Mouse (Mus musculus) heart, embryonic 14.5 days (tissue): ENCODE data around the gene 7530416G11Rik. TPM values are rescaled to one million over a fixed set of nuclear protein-coding genes. Genes with fewer than 3 reads are reported as not detected.

Experiments
- ATAC-seq: fragments of 200-750 bp; cut with Nextera tagmentation; 2 replicates; pipeline ENCODE4 v1.8.0; 2017; ENCODE audit warnings: low read depth, moderate TSS enrichment; ENCODE audit not compliant: insufficient number of reproducible peaks, insufficient read depth, low FRiP score
- H3K27ac ChIP-seq, 2 experiments: fragments of 200-500 bp in 1 of 2; fragments of 300-500 bp in 1 of 2; sonication (generic) in 1 of 2; replicated peaks in 1 of 2; 2 replicates each; pipeline ENCODE4 v1.5.1; 2012 to 2014; ENCODE audit warnings: low read depth in 2 of 2, low read length in 2 of 2, control low read depth in 1 of 2, mild to moderate bottlenecking in 1 of 2, mixed read lengths in 1 of 2; ENCODE audit not compliant: control insufficient read depth in 1 of 2, insufficient read depth in 1 of 2
- H3K27me3 ChIP-seq: fragments of 300-500 bp; sonication (generic); 2 replicates; pipeline ENCODE4 v1.6.1; 2014; ENCODE audit warnings: mild to moderate bottlenecking, low read length, control low read depth; ENCODE audit not compliant: control insufficient read depth, insufficient read depth
- H3K36me3 ChIP-seq: fragments of 300-500 bp; sonication (generic); 2 replicates; pipeline ENCODE4 v1.6.1; 2014; ENCODE audit warnings: mild to moderate bottlenecking, control low read depth, low read length, mixed read lengths; ENCODE audit not compliant: control insufficient read depth, insufficient read depth
- H3K4me1 ChIP-seq, 2 experiments: fragments of 200-500 bp in 1 of 2; fragments of 300-500 bp in 1 of 2; sonication (generic) in 1 of 2; 2 replicates each; pipeline ENCODE4 v1.6.1; 2012 to 2014; ENCODE audit warnings: low read length in 2 of 2, control low read depth in 1 of 2, mixed read lengths in 1 of 2; ENCODE audit not compliant: control insufficient read depth in 2 of 2, insufficient read depth in 2 of 2
- H3K4me2 ChIP-seq: fragments of 300-500 bp; sonication (generic); 2 replicates; pipeline ENCODE4 v1.6.1; 2014; ENCODE audit warnings: mild to moderate bottlenecking, low read length
- H3K4me3 ChIP-seq, 2 experiments: fragments of 200-500 bp in 1 of 2; fragments of 300-500 bp in 1 of 2; sonication (generic) in 1 of 2; 2 replicates each; pipeline ENCODE4 v1.5.1; 2012 to 2014; ENCODE audit warnings: low read length in 2 of 2, mild to moderate bottlenecking in 2 of 2, control low read depth in 1 of 2, low read depth in 1 of 2, moderate library complexity in 1 of 2; ENCODE audit not compliant: control insufficient read depth in 1 of 2, insufficient read depth in 1 of 2
- H3K9ac ChIP-seq: fragments of 300-500 bp; sonication (generic); 2 replicates; pipeline ENCODE4 v1.6.1; 2014; ENCODE audit warnings: mild to moderate bottlenecking, low read length
- H3K9me3 ChIP-seq: fragments of 300-500 bp; sonication (generic); 2 replicates; pipeline ENCODE4 v1.6.1; 2016; ENCODE audit warnings: low read length, control low read depth; ENCODE audit not compliant: control insufficient read depth
- WGBS: fragments of 180-500 bp; shearing (Covaris S2); extraction: QIAGEN DNeasy Blood & Tissue Kit; methylation state at CpG from one replicate; pipeline ENCODE4 v1.1.7; 2014; 5-methylcytosine and 5-hydroxymethylcytosine counted together
- polyA plus RNA-seq: library from polyadenylated mRNA; unstranded; fragments of >200 nt; fragmentation: Nextera tagmentation; extraction: Ambion mirVana; gene quantifications from 2 replicates; pipeline ENCODE4 v1.2.1, GENCODE M21; 2014

Gene 7530416G11Rik
- not detected in 2 replicates for polyA plus RNA-seq

DNA sequence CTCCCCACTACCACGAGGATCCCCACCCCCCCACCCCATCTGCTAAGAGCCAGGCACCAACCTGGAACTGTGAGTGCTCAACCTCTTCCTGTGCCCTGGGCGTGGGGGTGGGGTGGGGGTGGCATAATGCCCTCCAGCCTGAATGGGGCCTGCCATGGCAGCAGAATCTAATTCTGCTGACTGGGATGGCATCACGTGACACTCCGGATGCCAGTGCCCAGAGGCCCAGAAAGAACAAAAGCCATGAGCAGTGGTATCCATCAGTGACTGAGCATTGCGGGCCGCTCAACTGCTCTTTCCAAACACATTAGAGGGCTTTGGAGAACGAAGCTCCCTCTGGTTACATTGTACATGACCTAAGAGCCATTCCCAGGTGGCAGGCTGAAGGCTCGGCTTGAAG lies at the start of gene 7530416G11Rik:
TSS of gene 7530416G11Rik (minus strand) at position 101 of the 400 bp plus-strand sequence.
- WGBS, result 83% methylated on average over 8 of the region's 8 CpGs
- Histone ChIP-seq H3K27ac (no peak within 1 kb of the TSS), H3K4me3 (no peak within 1 kb of the TSS), H3K27me3 (peaks cover 12% of the 10 kb centered on the region; the same call in 1 of the 2 replicates), H3K9ac (no peak within 1 kb of the TSS), H3K4me1 (peaks cover 3 to 7% of the 10 kb centered on the region in 2 experiments; a peak in 3 of 4 replicates), H3K4me2 (no peak within 1 kb of the TSS), H3K9me3 (no peaks in the 10 kb centered on the region), H3K36me3 (no peaks in the 10 kb centered on the region)
- ATAC-seq, result no peak

DNA sequence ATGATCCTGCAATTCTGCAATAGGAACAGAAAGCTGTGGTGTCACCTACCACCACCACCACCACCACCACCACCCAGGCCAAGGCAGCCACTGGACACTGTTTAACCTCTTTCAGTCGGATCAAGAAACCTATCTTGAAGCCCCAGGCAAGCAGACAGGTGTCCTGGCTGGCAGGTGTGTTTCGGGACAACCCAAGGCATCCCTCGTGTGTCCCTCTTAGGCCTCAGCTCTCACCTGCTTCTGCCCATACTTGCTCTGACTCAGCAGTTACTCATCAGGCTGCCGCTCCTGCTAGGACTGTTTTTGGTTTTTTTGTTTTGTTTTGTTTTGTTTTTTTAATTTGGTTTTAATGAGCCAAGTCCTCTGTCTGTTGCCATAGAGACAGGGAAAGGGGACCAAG lies 43.5 kb upstream of the 7530416G11Rik start:
- Histone ChIP-seq H3K4me3 (no peak overlapping the region), H3K9me3 (no peaks in the 10 kb centered on the region), H3K27ac (no peak overlapping the region), H3K9ac (no peak overlapping the region), H3K36me3 (no peaks in the 10 kb centered on the region), H3K4me2 (no peak overlapping the region), H3K27me3 (0 out of 2 replicates have a peak, but pooled peaks cover 7% of the 10 kb centered on the region), H3K4me1 (peaks cover 2 to 12% of the 10 kb centered on the region in 2 experiments; a peak in 3 of 4 replicates)
- no peak for ATAC-seq
- 82% methylated on average over 4 of the region's 4 CpGs for WGBS

DNA sequence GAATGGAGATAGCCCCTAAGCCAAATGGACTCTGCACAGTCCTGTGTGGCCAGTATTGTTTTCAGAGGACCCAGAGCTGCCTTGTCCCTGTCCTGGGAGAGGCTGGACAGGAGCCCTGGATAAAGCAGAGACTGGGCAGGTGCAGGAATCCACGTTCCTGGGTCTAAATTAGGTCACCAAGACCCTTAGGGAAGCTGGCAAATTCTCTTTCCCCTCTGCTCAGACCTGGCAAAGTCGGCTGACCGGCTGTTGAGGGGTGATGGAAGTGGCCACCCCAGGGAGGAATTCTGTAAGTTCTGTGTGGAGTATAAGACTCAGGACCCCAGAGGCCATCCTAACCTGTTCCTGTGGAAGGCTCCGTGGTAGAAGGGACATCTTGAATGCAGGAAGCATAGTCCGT lies 42.3 kb upstream of the 7530416G11Rik start:
- H3K27me3 ChIP-seq, result 0 out of 2 replicates have a peak, but pooled peaks cover 7% of the 10 kb centered on the region
- no peak for ATAC-seq

DNA sequence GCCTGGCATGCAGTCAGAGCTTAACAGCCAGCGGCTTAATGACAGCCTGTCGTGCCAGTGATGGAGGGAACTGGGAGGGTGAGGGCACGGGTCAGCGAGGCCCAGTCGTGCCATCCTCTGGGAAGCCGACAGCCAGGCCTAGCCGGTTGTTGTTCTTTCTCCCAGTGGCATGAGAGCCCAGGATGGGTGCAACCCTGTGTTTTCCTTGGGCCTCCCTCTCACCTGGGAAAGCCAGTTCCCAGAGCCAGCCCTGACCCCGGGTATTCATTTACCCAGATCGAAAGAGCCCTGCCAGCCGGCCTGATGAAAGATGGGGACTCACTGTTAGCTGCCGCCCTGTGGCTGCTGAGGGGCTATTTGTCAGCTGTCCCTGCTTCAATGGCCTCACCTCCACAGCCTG lies 35.1 kb upstream of the 7530416G11Rik start:
- Histone ChIP-seq H3K9ac (no peak overlapping the region), H3K27me3 (peaks cover 7% of the 10 kb centered on the region; the same call in 1 of the 2 replicates), H3K27ac (no peak overlapping the region), H3K4me3 (no peak overlapping the region), H3K9me3 (no peaks in the 10 kb centered on the region), H3K36me3 (no peaks in the 10 kb centered on the region), H3K4me2 (no peak overlapping the region), H3K4me1 (peaks cover 7 to 11% of the 10 kb centered on the region in 2 experiments; a peak in 3 of 4 replicates)
- no peak for ATAC-seq
- 68% methylated on average over 11 of the region's 11 CpGs for WGBS

More for the DNA sequence above, 42.3 kb upstream of the 7530416G11Rik start:
- H3K9me3 ChIP-seq, result no peaks in the 10 kb centered on the region
- H3K36me3 ChIP-seq, result no peaks in the 10 kb centered on the region
- H3K4me2 ChIP-seq, result no peak overlapping the region
- peaks cover 2 to 12% of the 10 kb centered on the region in 2 experiments; a peak in 3 of 4 replicates for H3K4me1 ChIP-seq
- no peak overlapping the region for H3K4me3 ChIP-seq
- 68% methylated on average over 5 of the region's 5 CpGs for WGBS
- no peak overlapping the region for H3K27ac ChIP-seq
- H3K9ac ChIP-seq, result no peak overlapping the region

DNA sequence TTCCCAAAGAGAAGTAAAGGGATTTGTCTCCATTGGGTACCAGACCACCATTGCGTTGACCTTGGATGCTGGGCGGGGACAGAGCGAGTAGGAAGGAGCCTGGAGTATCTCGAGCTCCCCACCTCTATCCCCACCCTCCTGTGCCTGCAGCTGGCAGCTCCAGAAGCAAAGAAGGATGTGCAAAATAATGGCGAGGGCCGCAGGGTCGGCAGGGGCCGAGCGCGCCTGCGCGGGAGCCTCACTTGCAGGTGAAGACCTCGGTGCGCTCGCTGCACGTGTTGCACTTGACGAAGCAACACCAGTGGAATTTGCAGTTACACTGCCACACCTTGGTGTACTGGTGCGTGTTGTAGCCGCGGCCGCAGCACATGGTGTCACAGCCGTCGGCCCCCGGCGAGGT lies 34.1 kb upstream of the 7530416G11Rik start:
- H3K27me3 ChIP-seq, result peaks cover 6% of the 10 kb centered on the region; the same call in 1 of the 2 replicates
- no peak overlapping the region for H3K4me3 ChIP-seq
- H3K4me1 ChIP-seq, result peaks cover 7 to 8% of the 10 kb centered on the region in 2 experiments; a peak in 3 of 4 replicates
- no peak overlapping the region for H3K4me2 ChIP-seq
- 69% methylated on average over 25 of the region's 25 CpGs for WGBS
- no peaks in the 10 kb centered on the region for H3K9me3 ChIP-seq
- no peak overlapping the region for H3K27ac ChIP-seq
- ATAC-seq, result no peak
- H3K9ac ChIP-seq, result no peak overlapping the region
- H3K36me3 ChIP-seq, result no peaks in the 10 kb centered on the region

DNA sequence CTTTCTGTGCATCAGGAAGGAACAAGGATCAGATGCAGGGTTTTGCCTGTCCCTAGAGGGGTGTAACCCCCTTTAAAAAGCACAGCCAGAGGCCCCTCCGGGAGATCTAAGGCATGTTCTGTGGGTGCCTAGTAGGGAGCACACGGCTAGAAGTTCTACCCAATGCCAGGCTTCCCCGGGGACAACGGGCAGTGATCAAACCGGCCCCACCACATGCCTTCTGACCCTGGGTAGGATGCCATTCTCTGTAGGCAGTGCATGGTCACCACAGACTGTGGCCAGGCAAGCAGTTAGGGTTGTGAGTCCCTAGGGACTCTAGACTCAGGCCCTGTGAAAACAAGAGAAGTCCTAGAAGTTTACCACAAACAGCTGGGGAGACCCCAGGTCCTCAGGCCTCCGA lies 31.6 kb upstream of the 7530416G11Rik start:
- H3K4me1 ChIP-seq, result peaks cover 7% of the 10 kb centered on the region in 2 experiments; a peak in 3 of 4 replicates
- no peaks in the 10 kb centered on the region for H3K36me3 ChIP-seq
- H3K9me3 ChIP-seq, result no peaks in the 10 kb centered on the region
- WGBS, result 74% methylated on average over 6 of the region's 6 CpGs
- no peak overlapping the region for H3K4me3 ChIP-seq
- no peak overlapping the region for H3K9ac ChIP-seq
- no peak for ATAC-seq
- H3K4me2 ChIP-seq, result no peak overlapping the region
- H3K27me3 ChIP-seq, result peaks cover 10% of the 10 kb centered on the region; the same call in 1 of the 2 replicates
- H3K27ac ChIP-seq, result no peak overlapping the region

DNA sequence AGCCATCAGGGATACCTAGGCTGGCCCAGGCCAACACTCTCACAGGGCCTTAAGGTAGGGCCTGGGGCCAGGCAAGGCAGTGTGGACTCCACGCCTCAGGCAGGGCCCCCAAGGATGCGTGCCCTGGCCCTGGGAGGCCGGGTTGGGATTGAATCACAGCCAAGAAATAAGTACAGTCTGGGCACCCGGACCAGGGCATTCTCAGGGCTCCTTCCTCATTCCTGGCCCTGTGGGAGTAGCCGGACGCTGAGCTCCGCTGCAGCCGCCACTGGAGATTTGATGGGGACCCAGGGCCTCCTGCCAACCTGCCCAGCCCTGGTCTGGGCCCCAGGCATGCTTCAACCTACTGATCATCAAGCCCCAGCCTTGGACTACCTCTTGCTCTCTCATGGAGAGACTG lies 31.2 kb upstream of the 7530416G11Rik start:
- Histone ChIP-seq H3K4me1 (peaks cover 7% of the 10 kb centered on the region in 2 experiments; a peak in 3 of 4 replicates), H3K36me3 (no peaks in the 10 kb centered on the region), H3K9ac (no peak overlapping the region), H3K27ac (no peak overlapping the region), H3K9me3 (no peaks in the 10 kb centered on the region), H3K4me2 (no peak overlapping the region), H3K4me3 (no peak overlapping the region), H3K27me3 (peaks cover 10% of the 10 kb centered on the region; the same call in 1 of the 2 replicates)
- no peak for ATAC-seq
- 23% methylated on average over 8 of the region's 8 CpGs for WGBS

DNA sequence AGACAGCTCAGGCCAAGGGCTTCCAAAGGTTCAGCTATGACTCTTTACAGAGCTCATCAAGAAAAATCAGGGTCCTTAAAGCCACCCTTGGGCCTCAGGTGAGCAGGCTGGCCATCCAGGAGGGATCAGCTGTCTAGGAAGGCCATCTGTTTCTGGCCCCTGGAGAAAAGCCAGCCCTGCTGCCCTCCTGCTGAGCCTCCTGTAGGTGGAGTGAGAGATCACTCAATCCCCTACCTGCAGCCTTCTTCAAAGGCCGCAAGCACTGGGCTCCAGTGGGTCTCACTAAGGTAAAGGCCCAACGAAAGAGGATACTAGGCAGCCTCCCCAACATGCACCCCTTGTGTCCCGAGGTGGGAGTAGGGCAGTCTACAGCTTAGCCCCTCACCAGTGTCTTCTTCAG lies 29.0 kb upstream of the 7530416G11Rik start:
- Histone ChIP-seq H3K9me3 (no peaks in the 10 kb centered on the region), H3K4me1 (peaks cover 7% of the 10 kb centered on the region in 2 experiments; a peak in 3 of 4 replicates), H3K4me2 (no peak overlapping the region), H3K9ac (no peak overlapping the region), H3K36me3 (no peaks in the 10 kb centered on the region), H3K27me3 (peaks cover 10% of the 10 kb centered on the region; the same call in 1 of the 2 replicates), H3K4me3 (no peak overlapping the region), H3K27ac (no peak overlapping the region)
- WGBS, result 74% methylated on average over 3 of the region's 3 CpGs
- ATAC-seq, result no peak
